Mouse (Mus musculus) lung, adult 2 months (tissue): Measurements from ENCODE around the gene Rph3al.

Source experiments
- CTCF ChIP-seq: fragments of 200-500 bp; IDR thresholded peaks from 2 replicates; pipeline ENCODE4 v1.5.1; 2011; ENCODE audit warnings: mild to moderate bottlenecking, low read length, control low read depth; ENCODE audit not compliant: insufficient read depth
- POLR2A ChIP-seq: fragments of 200-500 bp; IDR thresholded peaks from 2 replicates; pipeline ENCODE4 v1.6.1; 2011; ENCODE audit warnings: low read depth, mild to moderate bottlenecking, control low read depth, low read length, borderline replicate concordance; ENCODE audit errors: extremely low read depth

GRCm38 (mm10) chr11:75906556-75906955, 31.7 kb downstream of the Rph3al start:
- TF ChIP-seq POLR2A (no peak), CTCF (no peak)
